Mouse (Mus musculus) midbrain, embryonic 15.5 days (tissue): ENCODE measurements around the gene Psmc3ip. TPM values are rescaled to one million over a fixed set of nuclear protein-coding genes. Genes with fewer than 3 reads are reported as not detected.
"Not testable (repeated sequence)": the region's sequence is repeated elsewhere in the genome, so short reads cannot be mapped to it uniquely, and the experiment has no call there.

Experiments used
- ATAC-seq: fragments of 200-750 bp; cut with Nextera tagmentation; replicated peaks from 2 replicates; pipeline ENCODE4 v1.8.0; 2017; ENCODE audit warnings: moderate TSS enrichment
- H3K27ac ChIP-seq: fragments of 300-500 bp; sonication (generic); 2 replicates; pipeline ENCODE4 v1.5.1; 2015; ENCODE audit warnings: mild to moderate bottlenecking, inconsistent platforms
- H3K27me3 ChIP-seq: fragments of 300-500 bp; sonication (generic); replicated peaks from 2 replicates; pipeline ENCODE4 v1.6.1; 2015; ENCODE audit warnings: inconsistent platforms
- H3K36me3 ChIP-seq: fragments of 300-500 bp; sonication (generic); replicated peaks from 2 replicates; pipeline ENCODE4 v1.6.1; 2015; ENCODE audit warnings: inconsistent platforms
- H3K4me1 ChIP-seq: fragments of 300-500 bp; sonication (generic); 2 replicates; pipeline ENCODE4 v1.6.1; 2015; ENCODE audit warnings: inconsistent platforms
- H3K4me2 ChIP-seq: fragments of 300-500 bp; sonication (generic); 2 replicates; pipeline ENCODE4 v1.6.1; 2015; ENCODE audit warnings: inconsistent platforms, mild to moderate bottlenecking, moderate library complexity
- H3K4me3 ChIP-seq: fragments of 300-500 bp; sonication (generic); 2 replicates; pipeline ENCODE4 v1.5.1; 2015; ENCODE audit warnings: mild to moderate bottlenecking, inconsistent platforms
- H3K9ac ChIP-seq: fragments of 300-500 bp; sonication (generic); 2 replicates; pipeline ENCODE4 v1.6.1; 2015; ENCODE audit warnings: mild to moderate bottlenecking, inconsistent platforms
- H3K9me3 ChIP-seq: fragments of 300-500 bp; sonication (generic); 2 replicates; pipeline ENCODE4 v1.6.1; 2016; ENCODE audit warnings: inconsistent platforms
- WGBS: fragments of 180-500 bp; shearing (Covaris S2); methylation state at CpG from one replicate; pipeline ENCODE4 v1.1.7; 2015; ENCODE audit warnings: mixed read lengths; 5-methylcytosine and 5-hydroxymethylcytosine counted together
- polyA plus RNA-seq: library from polyadenylated mRNA; unstranded; fragments of >200 nt; fragmentation: Nextera tagmentation; extraction: Ambion mirVana; gene quantifications from 2 replicates; pipeline ENCODE4 v1.2.1, GENCODE M21; 2015

Gene Psmc3ip
- polyA plus RNA-seq, 1 experiment from 2014 or later: 18.3 TPM

DNA sequence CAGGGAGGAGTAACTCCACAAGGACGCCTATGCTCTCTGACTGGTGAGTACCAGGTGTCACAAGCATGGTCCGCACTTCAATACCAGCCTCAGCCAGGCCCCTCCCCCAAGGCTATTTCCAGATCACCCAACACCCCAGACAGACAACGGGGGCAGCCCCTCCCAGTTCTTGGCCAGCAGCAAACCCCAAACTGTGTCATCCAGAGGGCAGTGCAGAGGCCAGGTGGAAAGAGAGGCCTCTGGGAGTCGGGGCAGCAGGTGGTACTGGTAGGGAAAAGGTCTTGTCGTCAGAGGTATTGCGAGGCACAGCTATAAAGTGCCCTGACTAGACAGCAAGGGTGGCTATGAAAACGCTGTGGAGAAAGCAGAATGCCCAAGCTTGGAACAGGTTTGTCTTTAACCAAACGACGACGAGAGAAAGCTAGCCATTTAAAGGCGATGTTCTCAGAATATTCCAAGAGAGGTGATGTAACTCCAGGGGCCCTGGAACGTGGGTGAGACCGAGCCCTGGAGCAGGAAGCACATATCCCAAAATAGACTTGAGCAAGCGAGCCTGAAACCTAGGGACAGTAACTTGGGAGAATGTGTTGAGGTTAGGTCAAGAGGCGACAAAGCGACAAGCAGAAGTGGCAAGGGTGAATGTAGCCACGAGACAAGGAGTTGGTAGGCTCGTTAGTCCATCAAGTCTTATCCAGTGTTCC is 35.0 kb upstream of the Psmc3ip start:
- Histone ChIP-seq H3K4me3 (no peak overlapping the region), H3K4me1 (no peaks in the 10 kb centered on the region), H3K27ac (no peak overlapping the region), H3K9me3 (no peaks in the 10 kb centered on the region), H3K9ac (no peak overlapping the region), H3K36me3 (peaks cover 16% of the 10 kb centered on the region), H3K27me3 (no peaks in the 10 kb centered on the region), H3K4me2 (no peak overlapping the region)
- WGBS: 57% methylated on average over 18 of the region's 18 CpGs
- ATAC-seq: no peak

DNA sequence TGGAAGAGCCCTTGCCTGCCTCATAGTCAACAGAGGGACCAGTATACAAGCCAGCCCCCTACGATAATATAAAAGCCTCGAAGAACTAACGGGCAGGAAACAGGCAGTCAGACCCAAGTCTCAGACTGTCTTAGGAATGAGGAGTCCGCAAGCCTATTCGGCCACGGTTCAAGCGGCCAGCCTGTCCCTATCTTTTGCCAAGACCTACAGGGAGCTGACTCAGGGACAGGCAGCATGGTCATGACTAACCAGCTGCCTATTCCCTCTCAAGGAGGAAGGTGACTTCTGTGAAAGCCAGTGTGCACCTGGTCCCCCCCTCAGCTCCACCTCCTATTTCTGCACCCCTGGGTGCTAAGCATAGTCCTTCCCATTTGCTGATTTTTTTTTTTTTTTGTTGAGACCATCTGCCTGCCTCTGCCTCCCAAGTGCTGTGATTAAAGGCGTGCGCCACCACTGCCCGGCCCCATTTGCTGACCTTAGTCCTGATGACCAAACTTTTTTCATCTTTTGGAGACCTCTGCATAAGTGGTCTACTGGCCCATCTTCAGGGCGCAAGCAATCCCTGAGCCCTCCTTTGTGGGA is 33.9 kb upstream of the Psmc3ip start:
- Histone ChIP-seq H3K27me3 (no peaks in the 10 kb centered on the region), H3K36me3 (peaks cover 16% of the 10 kb centered on the region), H3K9ac (no peak overlapping the region), H3K4me3 (no peak overlapping the region), H3K4me1 (no peaks in the 10 kb centered on the region), H3K9me3 (no peaks in the 10 kb centered on the region), H3K4me2 (no peak overlapping the region), H3K27ac (no peak overlapping the region)
- no peak for ATAC-seq
- 87% methylated on average over 11 of the region's 11 CpGs for WGBS

DNA sequence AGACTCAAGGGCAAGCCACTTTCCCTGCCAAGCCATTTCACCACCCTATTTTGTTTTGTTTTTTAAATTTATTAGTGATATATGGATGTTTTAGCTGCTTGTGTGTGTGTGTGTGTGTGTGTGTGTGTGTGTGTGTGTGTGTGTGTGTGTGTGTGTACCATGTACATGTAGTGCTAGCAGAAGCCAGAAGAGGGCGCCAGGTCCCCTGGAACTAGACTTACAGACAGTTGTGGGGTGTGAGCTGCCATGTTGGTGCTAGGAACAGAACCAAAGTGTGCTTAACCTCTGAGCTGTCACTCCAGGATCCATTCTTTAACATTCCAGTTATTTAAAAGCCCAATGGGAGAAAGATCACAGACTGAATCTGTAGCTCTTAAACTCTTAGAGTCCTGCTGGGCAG is 31.8 kb upstream of the Psmc3ip start:
- Histone ChIP-seq H3K4me3 (no peak overlapping the region), H3K4me2 (no peak overlapping the region), H3K36me3 (peaks cover 25% of the 10 kb centered on the region), H3K27ac (no peak overlapping the region), H3K4me1 (no peaks in the 10 kb centered on the region), H3K27me3 (no peaks in the 10 kb centered on the region), H3K9me3 (no peaks in the 10 kb centered on the region), H3K9ac (no peak overlapping the region)
- WGBS: 92% methylated on average over 1 of the region's 1 CpGs
- ATAC-seq: no peak

DNA sequence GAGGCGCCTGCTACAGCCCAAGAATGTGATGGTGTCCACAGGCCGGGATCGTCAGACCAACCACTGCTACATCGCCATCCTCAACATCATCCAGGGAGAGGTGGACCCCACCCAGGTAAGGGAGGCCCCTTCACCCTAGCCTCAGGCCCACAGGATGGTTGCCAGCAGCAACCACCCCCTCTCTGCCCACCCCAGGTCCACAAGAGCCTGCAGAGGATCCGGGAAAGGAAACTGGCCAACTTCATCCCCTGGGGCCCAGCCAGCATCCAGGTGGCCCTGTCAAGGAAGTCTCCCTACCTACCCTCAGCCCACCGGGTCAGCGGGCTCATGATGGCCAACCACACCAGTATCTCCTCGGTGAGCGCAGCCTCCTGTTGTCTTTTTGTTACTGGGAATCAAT is 29.8 kb upstream of the Psmc3ip start:
- H3K4me3 ChIP-seq, ATAC-seq, H3K27ac ChIP-seq, H3K27me3 ChIP-seq, H3K4me2 ChIP-seq, H3K9ac ChIP-seq, H3K9me3 ChIP-seq: not testable (repeated sequence)
- H3K36me3 ChIP-seq: peaks cover 25% of the 10 kb centered on the region
- WGBS: 97% methylated on average over 9 of the region's 9 CpGs
- peaks cover 16% of the 10 kb centered on the region for H3K4me1 ChIP-seq

DNA sequence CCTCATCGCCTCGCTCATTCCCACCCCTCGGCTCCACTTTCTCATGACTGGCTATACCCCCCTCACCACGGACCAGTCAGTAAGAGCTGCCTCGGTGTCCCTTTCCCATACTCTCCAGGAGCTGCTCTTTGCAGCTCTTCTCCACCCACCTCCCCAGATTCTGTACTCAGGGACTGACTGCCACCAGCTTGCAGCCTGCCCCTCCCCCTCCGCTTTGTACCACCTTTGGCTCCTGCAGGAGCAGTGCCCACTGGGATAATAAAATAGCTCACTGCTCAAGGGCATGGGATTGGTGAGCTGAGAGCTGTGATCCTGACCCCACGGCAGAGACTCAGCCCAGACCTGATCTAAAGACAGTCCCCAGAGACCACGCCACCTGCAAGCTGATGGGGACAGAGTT is 29.3 kb upstream of the Psmc3ip start:
- not testable (repeated sequence) for H3K4me3 ChIP-seq, H3K27ac ChIP-seq, ATAC-seq, H3K9ac ChIP-seq, H3K27me3 ChIP-seq, H3K9me3 ChIP-seq, H3K4me2 ChIP-seq
- WGBS: 96% methylated on average over 8 of the region's 8 CpGs
- Histone ChIP-seq H3K36me3 (peaks cover 25% of the 10 kb centered on the region), H3K4me1 (peaks cover 16% of the 10 kb centered on the region)

DNA sequence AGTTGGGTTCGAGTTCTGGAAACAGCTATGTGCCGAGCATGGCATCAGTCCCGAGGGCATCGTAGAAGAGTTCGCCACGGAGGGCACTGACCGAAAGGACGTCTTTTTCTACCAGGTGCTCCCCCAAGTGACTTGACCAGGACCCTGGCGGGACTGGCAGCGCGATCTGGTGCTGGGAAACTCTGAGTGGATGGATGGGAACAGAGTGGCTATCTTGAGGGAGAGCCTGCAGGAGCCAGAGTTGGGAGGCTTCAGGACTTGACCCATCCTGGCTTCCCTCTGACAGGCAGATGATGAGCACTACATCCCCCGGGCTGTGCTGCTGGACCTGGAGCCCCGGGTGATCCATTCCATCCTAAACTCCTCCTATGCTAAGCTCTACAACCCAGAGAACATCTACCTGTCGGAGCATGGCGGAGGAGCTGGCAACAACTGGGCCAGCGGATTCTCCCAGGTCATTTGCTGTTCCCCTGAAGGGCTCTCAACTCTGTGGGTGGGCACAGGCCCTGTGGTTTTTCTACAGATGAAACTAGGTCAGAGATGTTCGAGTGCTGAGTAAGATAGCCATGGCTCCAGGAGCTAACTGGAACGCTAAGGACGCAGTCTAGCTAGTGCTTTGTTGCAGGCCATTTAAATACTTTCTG is 25.4 kb upstream of the Psmc3ip start:
- ATAC-seq: no peak
- 21% methylated on average over 19 of the region's 19 CpGs for WGBS
- Histone ChIP-seq H3K36me3 (peaks cover 12% of the 10 kb centered on the region), H3K4me2 (peak overlapping the region; percentile 97), H3K9ac (peak overlapping the region; percentile 67), H3K4me3 (peak overlapping the region; percentile 84), H3K9me3 (no peaks in the 10 kb centered on the region), H3K27ac (peak overlapping the region; percentile 86), H3K4me1 (peaks cover 45% of the 10 kb centered on the region), H3K27me3 (no peaks in the 10 kb centered on the region)

DNA sequence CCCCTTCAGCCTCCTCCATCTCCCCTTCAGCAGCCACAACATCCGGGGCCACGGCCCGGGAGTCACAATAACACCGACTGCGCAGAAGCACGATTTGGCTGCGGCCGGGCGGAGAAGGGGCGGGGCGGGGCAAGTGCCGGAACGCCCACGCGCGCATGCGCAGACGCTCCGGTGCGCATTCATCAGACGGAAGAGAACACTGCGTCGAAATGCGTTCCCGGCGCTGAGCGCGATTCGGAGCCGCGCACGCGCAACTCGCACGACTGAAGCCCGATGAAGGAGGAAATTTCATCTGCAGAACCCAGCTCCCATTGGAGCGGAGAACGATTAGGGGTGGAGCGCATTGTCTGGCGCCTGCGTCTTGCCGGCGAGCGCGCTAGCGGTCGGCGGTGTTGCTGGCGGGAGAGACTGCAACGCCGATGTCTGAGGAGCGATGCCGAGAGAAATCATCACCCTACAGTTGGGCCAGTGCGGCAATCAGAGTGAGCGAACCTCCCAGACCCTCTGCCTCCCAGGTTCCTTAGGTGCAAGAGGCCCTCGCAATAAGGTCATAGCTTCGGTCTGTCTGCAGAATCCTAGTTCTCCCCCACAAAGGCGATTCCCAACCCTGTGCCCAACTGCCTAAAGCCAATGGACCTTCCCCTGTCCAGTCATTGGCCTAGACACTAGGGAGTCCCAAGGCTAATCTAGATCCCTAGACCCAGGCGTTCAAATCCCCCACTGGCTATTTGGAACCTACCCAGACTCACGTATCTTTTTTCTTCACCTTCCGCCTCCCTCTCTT is 24.7 kb upstream of the Psmc3ip start, which contains the start of the genes Retreg3 and Tubg1:
Gene Retreg3 (minus strand): TSS at position 133 of the 784 bp plus-strand sequence.
Gene Tubg1 (plus strand): TSS at position 178 of the 784 bp plus-strand sequence.
- H3K4me1 ChIP-seq: peaks cover 50% of the 10 kb centered on the region
- peaks cover 9% of the 10 kb centered on the region for H3K36me3 ChIP-seq
- peak; percentile 97 for ATAC-seq
- H3K9me3 ChIP-seq: no peaks in the 10 kb centered on the region
- H3K4me3 ChIP-seq: peak within 1 kb of the TSS; percentile 84
- peak within 1 kb of the TSS; percentile 97 for H3K4me2 ChIP-seq
- peak within 1 kb of the TSS; percentile 89 for H3K27ac ChIP-seq
- H3K9ac ChIP-seq: peak within 1 kb of the TSS; percentile 95
- under 1% methylated on average over 61 of the region's 61 CpGs for WGBS
- no peaks in the 10 kb centered on the region for H3K27me3 ChIP-seq

DNA sequence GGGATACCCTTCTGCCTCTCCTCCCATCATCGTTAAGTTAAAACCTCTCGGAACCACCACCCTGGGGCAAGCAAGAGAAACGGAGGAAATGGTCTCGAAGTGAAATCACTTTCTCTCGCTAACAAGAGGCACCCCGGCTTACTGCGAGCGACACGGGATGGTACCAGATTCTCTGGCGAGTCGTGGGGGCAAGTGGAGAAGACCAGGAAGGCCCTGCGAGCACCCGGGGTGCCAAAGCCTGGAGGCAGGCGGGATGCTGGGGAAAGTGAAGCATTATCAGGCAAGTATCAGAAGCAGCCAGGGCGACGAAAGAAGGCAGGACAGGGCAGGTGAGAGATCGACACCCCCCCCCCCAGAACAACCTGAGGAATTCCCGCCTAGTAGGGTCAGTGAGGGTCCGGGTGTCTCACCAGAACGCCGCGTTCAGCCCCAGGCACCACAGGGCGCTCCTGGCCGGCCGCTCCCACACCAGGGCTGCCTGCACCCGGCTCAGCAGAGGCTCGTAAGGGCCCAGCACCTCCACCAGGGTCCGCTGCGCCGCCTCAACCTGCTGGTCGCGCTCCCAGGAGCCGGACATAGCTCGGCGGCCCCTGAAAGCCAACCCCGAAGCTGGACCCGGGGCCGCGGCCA is 24.0 kb upstream of the Psmc3ip start:
- under 1% methylated on average over 36 of the region's 39 CpGs for WGBS
- peaks cover 50% of the 10 kb centered on the region for H3K4me1 ChIP-seq

DNA sequence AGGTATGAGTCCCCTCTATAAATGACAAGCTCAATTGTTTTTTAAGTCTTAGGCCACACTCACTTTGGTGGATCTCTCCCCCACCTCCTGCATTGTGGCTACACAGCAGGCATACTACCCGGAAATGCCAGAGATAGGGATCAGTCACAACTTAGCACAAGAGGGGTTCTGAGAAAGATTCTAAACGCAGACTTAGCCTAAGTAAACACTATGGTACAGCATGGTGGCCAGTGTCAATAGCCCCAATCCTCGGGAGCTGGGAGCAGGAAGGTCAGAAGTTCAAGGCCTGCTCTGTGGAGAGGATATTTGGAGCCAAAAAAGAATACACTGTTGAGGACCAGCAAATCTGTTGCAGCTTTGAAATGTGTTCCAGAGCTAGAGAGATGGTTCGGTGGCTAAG is 22.9 kb upstream of the Psmc3ip start:
- H3K9ac ChIP-seq: no peak overlapping the region
- H3K4me3 ChIP-seq: peak overlapping the region; percentile 84; the same call in 1 of the 2 replicates
- H3K36me3 ChIP-seq: no peaks in the 10 kb centered on the region; the same call in 1 of the 2 replicates
- H3K4me1 ChIP-seq: peaks cover 50% of the 10 kb centered on the region
- peak overlapping the region; percentile 97 for H3K4me2 ChIP-seq
- H3K27ac ChIP-seq: no peak overlapping the region
- 50% methylated on average over 4 of the region's 4 CpGs for WGBS
- no peaks in the 10 kb centered on the region for H3K9me3 ChIP-seq
- no peak for ATAC-seq
- no peaks in the 10 kb centered on the region for H3K27me3 ChIP-seq

More for the DNA sequence above, 24.0 kb upstream of the Psmc3ip start:
- Histone ChIP-seq H3K9ac (peak overlapping the region; percentile 95), H3K27me3 (no peaks in the 10 kb centered on the region), H3K9me3 (no peaks in the 10 kb centered on the region), H3K4me3 (peak overlapping the region; percentile 84), H3K36me3 (peaks cover 9% of the 10 kb centered on the region), H3K4me2 (peak overlapping the region; percentile 97), H3K27ac (peak overlapping the region; percentile 89)
- peak; percentile 83 for ATAC-seq

DNA sequence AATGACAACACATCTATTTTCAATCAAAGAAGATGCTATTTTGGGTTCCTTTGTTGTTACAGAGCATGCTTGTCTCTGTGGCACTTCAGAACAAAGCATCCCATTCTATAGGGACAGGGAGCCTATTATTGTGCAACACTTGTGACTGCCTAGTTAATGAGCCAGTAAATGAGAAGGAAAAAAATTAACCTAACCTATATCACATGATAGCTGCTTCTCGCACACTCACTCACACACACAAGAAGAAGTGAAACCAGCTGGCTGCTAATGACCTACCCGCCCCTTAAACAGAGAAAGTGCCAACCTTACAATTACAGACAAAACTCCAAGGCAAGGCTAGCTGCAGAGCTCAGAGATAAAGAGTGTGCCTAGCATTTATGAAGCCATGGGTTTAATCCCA is 20.3 kb upstream of the Psmc3ip start:
- no peak overlapping the region for H3K9ac ChIP-seq
- H3K36me3 ChIP-seq: no peaks in the 10 kb centered on the region
- H3K27me3 ChIP-seq: no peaks in the 10 kb centered on the region
- no peak overlapping the region for H3K4me3 ChIP-seq
- WGBS: 67% methylated on average over 2 of the region's 2 CpGs
- no peak overlapping the region for H3K4me2 ChIP-seq
- ATAC-seq: no peak
- no peak overlapping the region for H3K27ac ChIP-seq
- H3K9me3 ChIP-seq: no peaks in the 10 kb centered on the region
- peaks cover 36% of the 10 kb centered on the region for H3K4me1 ChIP-seq

DNA sequence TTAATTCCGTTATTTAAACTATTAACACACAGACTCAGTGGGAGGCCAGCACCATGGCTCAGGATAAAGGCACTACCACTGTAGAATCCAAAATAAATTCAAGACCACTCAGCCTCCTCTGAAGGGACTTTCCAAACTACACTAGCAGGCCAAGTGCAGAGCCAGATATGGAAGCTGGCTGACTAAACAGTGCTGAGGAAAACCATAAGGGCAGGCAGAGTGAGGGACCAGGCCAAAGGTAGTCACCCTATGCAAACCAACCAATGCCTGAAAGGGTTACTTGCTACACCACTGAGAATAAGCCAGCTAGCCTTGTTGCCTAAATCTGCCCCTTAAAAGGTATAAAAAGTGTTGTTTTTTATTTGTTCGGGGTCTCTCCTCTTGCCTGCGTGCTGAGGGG is 16.9 kb upstream of the Psmc3ip start:
- Histone ChIP-seq H3K4me2 (no peak overlapping the region), H3K27ac (no peak overlapping the region), H3K27me3 (no peaks in the 10 kb centered on the region), H3K4me3 (no peak overlapping the region), H3K9me3 (no peaks in the 10 kb centered on the region), H3K9ac (no peak overlapping the region), H3K36me3 (no peaks in the 10 kb centered on the region), H3K4me1 (peaks cover 13% of the 10 kb centered on the region)
- ATAC-seq: no peak
- 88% methylated on average over 3 of the region's 3 CpGs for WGBS
